In the genomic region with DNA sequence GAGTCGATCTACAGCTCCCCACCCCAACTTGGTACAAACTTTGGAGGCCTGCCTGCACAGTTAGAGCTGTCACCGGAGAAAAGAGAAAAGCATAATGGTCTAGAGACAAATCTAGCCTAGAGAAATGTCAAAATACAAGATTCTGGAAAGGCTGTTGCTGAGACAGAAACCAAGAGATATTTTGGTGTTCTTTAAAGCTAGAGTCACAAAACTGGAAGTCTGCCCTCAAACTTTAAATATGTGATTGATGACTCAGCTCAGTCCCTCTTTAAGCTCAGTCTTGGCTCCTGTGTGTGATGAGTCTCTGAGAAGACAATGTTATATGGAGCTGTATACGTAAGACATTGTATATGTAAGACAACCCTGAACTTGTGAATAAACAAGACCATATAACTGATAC, we compare ENCODE assay signal across 18 mouse cellular contexts.
DNase-seq lines count a peak whose midpoint lies in the region; ATAC-seq lines count a peak whose summit lies in the region.
"Had no signal": no experiment of that assay in that cellular context is flagged by ENCODE, and none has a peak within 500 bp of the region (broad histone marks: within the 10 kb centered on the region; RNA-seq: fewer than 3 reads in every experiment).

No protein-coding gene starts in this region.

- ATAC-seq in frontal cortex, adult (ENCODE audit: low TSS enrichment), result peak; percentile 89
- ATAC-seq: CD4-positive, CD25-positive, alpha-beta regulatory T cell, adult 4 months; forebrain, embryonic 15.5 days had no signal

- no peak for DNase-seq in frontal cortex, postnatal 36 days (ENCODE audit: low spot score in 2 of 2)
- DNase-seq in NIH3T3 (ENCODE audit: low read depth), result peak; percentile 41
- peak; percentile 73 for DNase-seq in telencephalon, adult 2 months (ENCODE audit: low read depth, low spot score)
- DNase-seq in cerebellum, adult 8-10 months, result no peak
- no peak for DNase-seq in thymus, postnatal 14 days
- DNase-seq: adrenal gland, adult 2 months; adrenal gland, postnatal 10 days; adrenal gland, postnatal 25 days; B cell, adult 2 months; cerebellum, adult 11-12 months; cerebellum, adult 2 months; cerebellum, adult 9-11 months; cerebellum, postnatal 14 days; cerebellum, postnatal 36 days; embryo, embryonic 11 days had no signal

Comparison
In these comparisons a context has a peak if more than half of its experiments do, and no peak if none do; other contexts are left out.
1. DNase-seq: peak in NIH3T3 (single experiment) and telencephalon, adult 2 months (single experiment); none in frontal cortex, postnatal 36 days (0 of 2), cerebellum, adult 8-10 months (single experiment) and thymus, postnatal 14 days (single experiment).